Mouse (Mus musculus) spleen, adult 2 months (tissue): ENCODE data around the gene Cpsf4. TPM values are rescaled to one million over a fixed set of nuclear protein-coding genes. Genes with fewer than 3 reads are reported as not detected.
A peak's percentile ranks its signal among the peaks of the same experiment; 100 is the strongest.
"Not testable (repeated sequence)": the region's sequence is repeated elsewhere in the genome, so short reads cannot be mapped to it uniquely, and the experiment has no call there.

Experiments
- DNase-seq, 2 experiments: peaks; one replicate each; pipeline versions ENCODE4 v3.0.0 to v3.0.0-alpha.2; 2012 to 2021; ENCODE audit warnings: low spot score in 2 of 2, low read depth in 1 of 2
- H3K27ac ChIP-seq: fragments of 200-500 bp; 2 replicates; pipeline ENCODE4 v1.5.1; 2012; ENCODE audit warnings: low read length, inconsistent platforms; ENCODE audit not compliant: insufficient read depth
- H3K27me3 ChIP-seq: fragments of 200-500 bp; 2 replicates; pipeline ENCODE4 v1.6.1; 2012; ENCODE audit warnings: mild to moderate bottlenecking, moderate library complexity, low read length, inconsistent platforms; ENCODE audit not compliant: control insufficient read depth, insufficient read depth
- H3K36me3 ChIP-seq: fragments of 200-500 bp; 2 replicates; pipeline ENCODE4 v1.6.1; 2012; ENCODE audit warnings: mild to moderate bottlenecking, low read length, inconsistent platforms; ENCODE audit not compliant: control insufficient read depth, insufficient read depth
- H3K4me1 ChIP-seq: fragments of 200-500 bp; 2 replicates; pipeline ENCODE4 v1.6.1; 2011; ENCODE audit warnings: inconsistent platforms; ENCODE audit not compliant: control insufficient read depth, insufficient read depth, insufficient read length
- H3K4me3 ChIP-seq: fragments of 200-500 bp; 2 replicates; pipeline ENCODE4 v1.5.1; 2011; ENCODE audit warnings: mild to moderate bottlenecking, inconsistent platforms; ENCODE audit not compliant: insufficient read depth, insufficient read length; ENCODE audit errors: extremely low read depth
- CTCF ChIP-seq: fragments of 200-500 bp; IDR thresholded peaks from 2 replicates; pipeline ENCODE4 v1.5.1; 2011; ENCODE audit warnings: mild to moderate bottlenecking, inconsistent platforms; ENCODE audit not compliant: insufficient read depth, insufficient read length, insufficient replicate concordance; ENCODE audit errors: extremely low read depth
- POLR2A ChIP-seq: fragments of 200-500 bp; IDR thresholded peaks from 2 replicates; pipeline ENCODE4 v1.6.1; 2011; ENCODE audit warnings: low read depth, low read length, inconsistent platforms
- WGBS: fragments of 180-500 bp; shearing (Covaris S2); methylation state at CpG from one replicate; pipeline ENCODE4 v1.1.7; 2018; 5-methylcytosine and 5-hydroxymethylcytosine counted together
- polyA plus RNA-seq: library from polyadenylated mRNA; depleted of rRNA; stranded (reverse); fragments of >200 nt; gene quantifications from 2 replicates; pipeline ENCODE4 v1.2.3, GENCODE M21; 2012

Gene Cpsf4
- polyA plus RNA-seq, 1 experiment = 25.5 TPM

DNA sequence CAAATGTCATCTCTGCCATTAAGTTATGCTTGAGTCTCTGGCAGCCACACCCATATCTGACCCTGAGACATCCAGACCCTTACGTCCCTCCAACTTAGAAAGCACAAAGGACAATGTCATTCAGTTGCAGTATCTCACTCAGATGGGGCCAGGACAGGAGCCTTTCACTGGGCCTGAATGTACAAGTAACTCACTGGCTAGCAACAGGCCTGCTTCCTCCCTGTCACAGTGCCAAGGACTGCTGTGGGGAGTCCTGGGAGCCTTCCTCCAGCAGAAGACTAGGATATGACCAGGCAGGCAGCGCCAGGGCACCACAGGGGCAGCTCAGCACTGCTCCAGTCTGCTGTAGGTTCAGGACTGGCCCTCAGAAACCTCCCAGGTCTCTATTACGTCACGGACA, 37.9 kb upstream of the Cpsf4 start:
- H3K27ac ChIP-seq = no peak overlapping the region
- TF ChIP-seq POLR2A (no peak), CTCF (no peak)
- no peaks in the 10 kb centered on the region for H3K4me1 ChIP-seq
- no peak for DNase-seq
- H3K27me3 ChIP-seq = no peaks in the 10 kb centered on the region
- H3K36me3 ChIP-seq = peaks cover 59% of the 10 kb centered on the region
- 87% methylated on average over 4 of the region's 4 CpGs for WGBS
- no peak overlapping the region for H3K4me3 ChIP-seq

DNA sequence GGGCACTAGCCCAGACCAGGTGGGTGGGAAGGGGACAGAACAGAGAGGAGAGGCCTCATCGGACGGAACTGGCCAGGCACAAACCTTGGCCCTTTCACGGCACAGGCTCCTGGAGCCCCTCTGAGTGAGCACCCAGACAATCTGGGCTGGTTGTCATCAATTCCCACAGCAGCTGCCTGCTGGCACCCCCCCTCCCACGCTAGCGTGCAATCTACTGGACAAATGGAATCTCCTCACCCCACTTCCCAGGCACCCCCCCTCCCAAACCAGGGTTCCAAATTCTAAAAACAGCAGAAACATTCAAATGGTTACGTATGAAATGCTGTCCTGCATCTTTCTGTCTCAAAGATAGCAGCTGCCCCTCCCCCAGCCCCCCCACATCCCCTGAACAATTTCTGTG, 37.2 kb upstream of the Cpsf4 start:
- 88% methylated on average over 6 of the region's 6 CpGs for WGBS
- not testable (repeated sequence) for H3K4me3 ChIP-seq, H3K4me1 ChIP-seq, DNase-seq, H3K27ac ChIP-seq, H3K27me3 ChIP-seq
- H3K36me3 ChIP-seq = peaks cover 59% of the 10 kb centered on the region

DNA sequence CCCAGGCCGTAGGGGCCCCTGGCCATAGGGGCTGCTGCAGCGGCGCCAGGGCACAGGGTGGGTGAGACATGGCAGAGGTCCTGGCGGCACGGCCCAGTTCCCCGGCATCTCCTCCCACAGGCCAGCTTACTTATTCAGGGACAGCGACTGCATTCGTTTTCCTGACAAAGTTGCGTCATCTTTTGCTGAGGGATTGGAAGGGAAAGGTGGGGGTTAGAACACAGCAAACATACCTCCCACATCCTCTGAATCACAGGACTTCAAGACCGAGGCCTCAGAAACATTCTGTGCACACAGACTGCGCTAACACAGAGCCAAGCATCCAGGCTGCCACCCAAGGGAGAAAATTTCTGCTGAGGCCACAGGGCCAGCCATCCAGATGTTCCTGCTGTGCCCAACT, 36.8 kb upstream of the Cpsf4 start:
- no peak for DNase-seq
- Histone ChIP-seq H3K36me3 (peaks cover 56% of the 10 kb centered on the region), H3K27me3 (no peaks in the 10 kb centered on the region), H3K4me1 (no peaks in the 10 kb centered on the region), H3K27ac (0 out of 2 replicates have a peak overlapping the region, but pooled peaks have one; percentile 9), H3K4me3 (no peak overlapping the region)
- TF ChIP-seq POLR2A (no peak), CTCF (no peak)
- 88% methylated on average over 11 of the region's 11 CpGs for WGBS

DNA sequence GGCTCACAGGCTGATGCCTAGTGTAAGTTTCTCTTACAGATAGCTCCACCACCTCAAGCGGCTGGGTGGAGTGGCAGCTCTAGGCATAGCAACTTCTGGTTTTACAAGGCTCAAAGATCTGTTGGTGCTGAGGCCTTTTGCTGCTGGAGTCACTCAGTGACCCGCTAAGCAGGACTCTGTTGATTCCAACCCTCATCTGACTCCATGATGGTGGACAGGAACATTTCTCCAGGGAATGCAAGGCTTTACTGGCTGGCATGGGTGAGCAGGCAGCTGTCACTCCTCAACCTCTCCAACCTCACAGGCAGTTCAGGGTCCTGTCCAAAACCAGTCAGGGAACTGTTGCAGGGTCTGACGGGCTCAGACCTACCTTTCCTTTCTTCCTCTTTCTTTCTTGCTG, 36.0 kb upstream of the Cpsf4 start:
- Histone ChIP-seq H3K27ac (no peak overlapping the region), H3K36me3 (peaks cover 50% of the 10 kb centered on the region), H3K4me1 (no peaks in the 10 kb centered on the region), H3K4me3 (no peak overlapping the region), H3K27me3 (no peaks in the 10 kb centered on the region)
- TF ChIP-seq POLR2A = no peak
- no peak for TF ChIP-seq CTCF
- no peak for DNase-seq
- WGBS = 85% methylated on average over 3 of the region's 3 CpGs

DNA sequence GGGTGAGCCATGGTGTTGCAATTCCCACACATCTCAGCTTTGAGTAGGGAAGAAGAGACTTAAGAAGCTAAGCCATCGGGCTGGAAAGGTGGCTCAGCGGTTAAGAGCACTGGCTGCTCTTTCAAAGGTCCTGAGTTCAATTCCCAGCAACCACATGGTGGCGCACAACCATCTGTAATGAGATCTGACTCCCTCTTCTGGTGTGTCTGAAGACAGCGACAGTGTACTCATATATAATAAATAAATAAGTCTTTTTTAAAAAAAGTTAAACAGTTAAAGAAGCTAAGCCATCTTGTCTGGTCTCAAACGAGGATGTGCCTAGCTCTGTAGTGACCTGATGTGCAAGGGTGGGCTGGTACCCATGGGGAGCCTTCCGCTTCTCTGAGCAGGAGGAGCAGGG, 33.7 kb upstream of the Cpsf4 start:
- not testable (repeated sequence) for H3K4me3 ChIP-seq
- 91% methylated on average over 6 of the region's 6 CpGs for WGBS
- peaks cover 36% of the 10 kb centered on the region for H3K36me3 ChIP-seq

DNA sequence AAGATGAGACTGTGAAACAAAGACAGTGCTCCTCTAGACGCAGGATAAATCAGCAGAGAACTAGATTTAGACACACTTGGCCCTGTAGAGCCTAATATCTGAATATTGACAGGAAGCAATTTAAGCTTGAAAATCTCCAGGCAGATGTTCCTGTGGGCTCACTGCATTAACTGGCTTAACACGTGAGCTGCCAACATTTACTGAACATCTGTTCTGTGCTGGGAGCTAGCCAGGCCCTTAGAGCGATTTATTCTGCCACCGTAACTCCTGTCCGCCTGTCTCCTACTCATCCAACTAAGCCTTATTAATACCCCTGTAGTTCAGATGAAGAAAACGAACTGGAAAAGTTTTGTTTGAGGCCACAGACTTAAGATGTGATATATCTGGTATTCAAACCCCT, 28.2 kb upstream of the Cpsf4 start:
- Histone ChIP-seq H3K4me1 (no peaks in the 10 kb centered on the region; the same call in 1 of the 2 replicates), H3K36me3 (peaks cover 22% of the 10 kb centered on the region), H3K27me3 (no peaks in the 10 kb centered on the region), H3K4me3 (peak overlapping the region; percentile 96; the same call in 1 of the 2 replicates), H3K27ac (no peak overlapping the region)
- DNase-seq = no peak
- TF ChIP-seq CTCF = no peak
- no peak for TF ChIP-seq POLR2A
- 11% methylated on average over 6 of the region's 6 CpGs for WGBS

More for the DNA sequence above, 33.7 kb upstream of the Cpsf4 start:
- DNase-seq, H3K27me3 ChIP-seq, H3K4me1 ChIP-seq, H3K27ac ChIP-seq: not testable (repeated sequence)

DNA sequence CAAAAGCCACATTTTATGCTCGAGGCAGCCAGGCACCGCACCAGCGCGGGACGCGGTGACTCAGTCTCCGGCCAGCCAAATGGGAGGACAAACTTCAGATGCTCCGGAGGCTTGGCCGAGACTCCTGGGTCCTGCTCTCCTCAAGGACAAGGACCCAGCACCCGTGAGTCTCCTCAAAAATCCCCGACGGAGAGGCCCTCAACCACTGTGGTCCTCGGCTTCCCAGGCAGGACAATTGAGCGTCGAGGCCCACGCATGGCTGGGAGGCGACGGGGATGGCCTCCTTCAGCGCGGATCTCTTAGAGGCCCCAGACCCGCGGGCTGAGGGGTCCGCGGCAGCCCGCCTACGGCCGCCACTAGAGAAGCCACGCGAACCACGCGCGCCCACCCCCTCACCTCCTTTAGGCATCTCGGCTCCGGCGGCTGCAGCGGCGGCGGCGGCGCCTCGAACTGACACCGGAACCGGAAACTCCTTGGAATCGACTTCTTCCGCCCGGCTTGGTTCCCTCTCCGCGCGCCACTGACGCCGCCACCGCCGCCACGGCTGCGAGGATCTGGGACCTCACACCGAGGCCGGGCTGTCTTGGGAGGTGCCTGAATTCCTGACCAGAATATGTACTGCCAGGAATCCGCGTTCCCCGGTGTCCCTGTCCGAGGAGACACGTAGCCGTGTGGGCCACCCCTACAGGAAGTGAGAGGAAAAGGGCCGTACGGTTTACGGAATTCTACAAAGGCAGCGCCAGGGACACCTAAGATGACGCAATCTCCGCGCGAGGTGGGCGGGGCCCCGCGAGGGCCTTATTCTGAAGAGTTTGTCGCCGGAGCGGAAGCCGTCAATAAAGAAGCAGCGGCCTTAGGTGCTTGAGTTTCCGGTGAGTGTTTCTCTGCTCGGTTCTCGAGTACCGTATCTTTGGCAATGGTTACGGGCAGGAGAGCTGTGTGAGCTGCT, 27.2 kb upstream of the Cpsf4 start, which contains the start of the genes Pdap1 and Bud31:
Gene Pdap1, minus strand, starts transcription at position 668 of the 949 bp plus-strand sequence.
Gene Bud31, plus strand, starts transcription at position 792 of the 949 bp plus-strand sequence.
- peak; percentile 86 to 90 for DNase-seq
- H3K27me3 ChIP-seq = no peaks in the 10 kb centered on the region
- no peaks in the 10 kb centered on the region; the same call in 1 of the 2 replicates for H3K4me1 ChIP-seq
- under 1% methylated on average over 84 of the region's 84 CpGs for WGBS
- H3K4me3 ChIP-seq = peak within 1 kb of the TSS; percentile 96
- H3K36me3 ChIP-seq = peaks cover 19% of the 10 kb centered on the region
- H3K27ac ChIP-seq = peak within 1 kb of the TSS; percentile 96
- TF ChIP-seq CTCF (no peak), POLR2A (peak; percentile 78)
